Mouse (Mus musculus): Measurements from ENCODE around the gene Gm11595. TPM values are rescaled to one million over a fixed set of nuclear protein-coding genes. Genes with fewer than 3 reads are reported as not detected.

Gm11595 gene
- not detected for polyA plus RNA-seq (2012; fragmentation: generic; extraction: Trizol)

GRCm38 (mm10) chr11:99772813-99773212, at the start of gene Gm11595:
Gm11595 (minus strand) TSS chr11:99772913.

DNA sequence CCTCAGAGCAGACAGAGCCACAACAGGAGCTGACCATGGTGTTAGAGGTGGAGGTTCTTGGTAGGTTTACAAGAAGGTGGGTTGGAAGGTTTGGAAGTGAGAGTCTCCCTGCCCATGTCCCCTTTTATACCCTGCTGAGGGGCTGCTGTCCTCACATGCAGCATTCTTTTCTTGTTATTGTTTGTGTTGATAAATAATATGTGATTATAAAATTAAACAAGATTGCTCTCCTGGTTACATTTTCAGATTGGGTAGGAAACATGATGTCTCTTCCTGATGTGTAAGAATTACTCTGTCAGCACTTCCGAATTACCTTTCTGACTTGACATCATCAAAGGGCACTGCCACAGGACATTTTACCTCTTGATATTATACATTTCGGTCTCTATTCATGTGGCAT, 42.9 kb upstream of the Gm11595 start, which contains the start of gene Gm11564:
TSS of gene Gm11564 (minus strand) at position 101 of the 400 bp plus-strand sequence.

GRCm38 (mm10) chr11:99809792-99810191, 37.1 kb upstream of the Gm11595 start, which contains the start of gene Krtap4-13:
Krtap4-13 (minus strand) TSS chr11:99809892.

GRCm38 (mm10) chr11:99804346-99804745, 31.6 kb upstream of the Gm11595 start, which contains the start of gene Gm11554:
Gm11554 (minus strand) TSS chr11:99804446.

GRCm38 (mm10) chr11:99798832-99799231, 26.1 kb upstream of the Gm11595 start, which contains the start of gene Gm11569:
Gm11569 (minus strand) TSS chr11:99798932.

DNA sequence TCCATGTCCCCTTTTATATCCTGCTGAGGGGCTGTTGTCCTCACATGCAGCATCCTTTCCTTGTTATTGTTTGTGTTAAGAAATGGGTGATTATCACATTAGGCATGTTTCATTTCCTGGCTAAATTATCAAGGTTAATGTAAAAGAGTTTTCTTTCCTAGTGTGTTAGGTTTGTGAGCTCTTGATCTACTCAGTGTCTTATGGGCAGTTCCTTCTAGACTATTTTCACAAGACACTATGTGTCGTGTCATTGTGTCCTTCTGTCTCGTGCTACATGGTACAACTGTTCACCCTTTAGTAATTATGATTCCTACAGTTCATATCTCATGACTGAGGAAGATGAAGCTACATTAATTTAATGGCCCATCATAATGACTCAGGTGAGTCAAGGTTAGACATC, 20.7 kb upstream of the Gm11595 start, which contains the start of gene Gm11596:
TSS of gene Gm11596 (minus strand) at position 101 of the 400 bp plus-strand sequence.

DNA sequence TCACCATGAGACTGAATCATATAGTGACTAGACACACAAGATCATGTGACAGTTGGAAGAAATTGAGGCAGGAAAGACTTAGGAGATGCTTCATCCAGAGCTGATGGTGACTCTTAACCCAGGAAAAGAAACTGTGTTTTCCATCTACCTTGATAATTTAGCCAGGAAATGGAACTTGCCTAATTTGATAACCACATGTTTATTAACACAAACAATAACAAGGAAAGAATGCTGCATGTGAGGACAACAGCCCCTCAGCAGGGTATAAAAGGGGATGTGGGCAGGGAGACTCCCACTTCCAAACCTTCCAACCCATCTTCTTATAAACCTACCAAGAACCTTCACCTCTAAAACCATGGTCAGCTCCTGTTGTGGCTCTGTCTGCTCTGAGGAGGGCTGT, 12.2 kb upstream of the Gm11595 start, which contains the start of gene Krtap4-9:
TSS of gene Krtap4-9 (plus strand) at position 301 of the 400 bp plus-strand sequence.

DNA sequence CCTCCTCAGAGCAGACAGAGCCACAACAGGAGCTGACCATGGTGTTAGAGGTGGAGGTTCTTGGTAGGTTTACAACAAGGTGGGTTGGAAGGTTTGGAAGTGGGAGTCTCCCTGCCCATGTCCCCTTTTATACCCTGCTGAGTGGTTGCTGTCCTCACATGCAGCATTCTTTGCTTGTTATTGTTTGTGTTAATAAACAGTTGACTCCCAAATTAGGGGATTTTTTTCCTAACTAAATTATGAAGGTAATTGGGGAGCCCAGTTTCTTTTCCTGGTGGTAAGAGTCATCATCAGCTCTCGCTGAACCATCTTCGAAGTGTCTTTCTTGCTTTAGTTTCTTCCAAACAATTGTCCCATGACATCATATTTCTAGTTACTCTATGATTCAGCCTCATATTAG, 7.9 kb upstream of the Gm11595 start, which contains the start of gene Krtap4-8:
TSS of gene Krtap4-8 (minus strand) at position 101 of the 400 bp plus-strand sequence.

DNA sequence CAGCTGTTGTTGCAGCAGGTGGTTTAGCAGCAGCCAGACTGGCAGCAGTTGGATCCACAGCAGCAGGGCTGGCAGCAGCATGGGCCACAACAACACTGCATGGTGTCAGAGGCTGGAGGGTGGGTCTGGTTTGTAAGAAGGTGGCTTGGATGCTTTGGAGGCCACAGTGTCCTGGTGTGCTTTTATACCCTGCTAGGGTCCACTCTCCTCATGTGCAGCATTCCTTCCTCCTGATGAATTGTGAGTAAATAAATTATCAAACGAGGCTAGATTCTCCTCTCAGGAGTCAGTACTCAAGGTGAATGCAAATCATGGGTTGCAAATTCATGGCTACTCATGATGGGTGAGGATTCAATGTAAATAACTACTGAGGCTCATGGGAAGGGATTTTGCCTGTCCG, 38.5 kb downstream of the Gm11595 start, which contains the start of gene Gm14180:
TSS of gene Gm14180 (minus strand) at position 101 of the 400 bp plus-strand sequence.

Other genes with a start within 250 kb of the Gm11595 start
- not detected for gene Krt40, start 229.8 kb downstream of the Gm11595 start, polyA plus RNA-seq (2012; fragmentation: generic; extraction: Trizol)
- not detected for gene Krtap3-3, start 222.0 kb downstream of the Gm11595 start, polyA plus RNA-seq (2012; fragmentation: generic; extraction: Trizol)
- not detected for gene Krtap3-2, start 216.1 kb downstream of the Gm11595 start, polyA plus RNA-seq (2012; fragmentation: generic; extraction: Trizol)
- gene Gm11939, start 213.4 kb downstream of the Gm11595 start, polyA plus RNA-seq (2012; fragmentation: generic; extraction: Trizol): not detected
- not detected for gene Krtap3-1, start 206.3 kb downstream of the Gm11595 start, polyA plus RNA-seq (2012; fragmentation: generic; extraction: Trizol)
- gene Krtap1-5, start 191.9 kb downstream of the Gm11595 start, polyA plus RNA-seq (2012; fragmentation: generic; extraction: Trizol): under 1 TPM in 1 of 2 experiments, not detected in 1; 0.06 TPM
- gene Krtap1-4, start 189.3 kb downstream of the Gm11595 start, polyA plus RNA-seq (2012; fragmentation: generic; extraction: Trizol): not detected
- gene Krtap1-3, start 181.6 kb downstream of the Gm11595 start, polyA plus RNA-seq (2012; fragmentation: generic; extraction: Trizol): not detected
- gene Krtap9-3, start 174.8 kb downstream of the Gm11595 start, polyA plus RNA-seq (2012; fragmentation: generic; extraction: Trizol): not detected
- not detected for gene Gm11938, start 169.6 kb downstream of the Gm11595 start, polyA plus RNA-seq (2012; fragmentation: generic; extraction: Trizol)
- not detected for gene Gm11937, start 162.7 kb downstream of the Gm11595 start, polyA plus RNA-seq (2012; fragmentation: generic; extraction: Trizol)
- gene Krtap2-4, start 158.1 kb downstream of the Gm11595 start, polyA plus RNA-seq (2012; fragmentation: generic; extraction: Trizol): not detected
- gene Gm11562, start 152.5 kb downstream of the Gm11595 start, polyA plus RNA-seq (2012; fragmentation: generic; extraction: Trizol): not detected
- not detected for gene Krtap4-1, start 144.7 kb downstream of the Gm11595 start, polyA plus RNA-seq (2012; fragmentation: generic; extraction: Trizol)
- not detected for gene Krtap4-2, start 137.8 kb downstream of the Gm11595 start, polyA plus RNA-seq (2012; fragmentation: generic; extraction: Trizol)
- gene Krtap4-7, start 128.8 kb downstream of the Gm11595 start, polyA plus RNA-seq (2012; fragmentation: generic; extraction: Trizol): not detected
- not detected for gene Gm11555, start 122.7 kb downstream of the Gm11595 start, polyA plus RNA-seq (2012; fragmentation: generic; extraction: Trizol)
- gene Gm11563, start 114.0 kb downstream of the Gm11595 start, polyA plus RNA-seq (2012; fragmentation: generic; extraction: Trizol): not detected
- not detected for gene Krtap4-6, start 107.0 kb downstream of the Gm11595 start, polyA plus RNA-seq (2012; fragmentation: generic; extraction: Trizol)
- gene Gm14190, start 82.2 kb downstream of the Gm11595 start, polyA plus RNA-seq (2012; fragmentation: generic; extraction: Trizol): not detected
- not detected for gene Gm14180, start 38.6 kb downstream of the Gm11595 start, polyA plus RNA-seq (2012; fragmentation: generic; extraction: Trizol)
- not detected for gene Krtap4-8, start 7.8 kb upstream of the Gm11595 start, polyA plus RNA-seq (2012; fragmentation: generic; extraction: Trizol)
- gene Krtap4-9, start 12.3 kb upstream of the Gm11595 start, polyA plus RNA-seq (2012; fragmentation: generic; extraction: Trizol): not detected
- gene Gm11596, start 20.6 kb upstream of the Gm11595 start, polyA plus RNA-seq (2012; fragmentation: generic; extraction: Trizol): not detected
- gene Gm11569, start 26.0 kb upstream of the Gm11595 start, polyA plus RNA-seq (2012; fragmentation: generic; extraction: Trizol): not detected
- gene Gm11554, start 31.5 kb upstream of the Gm11595 start, polyA plus RNA-seq (2012; fragmentation: generic; extraction: Trizol): not detected
- gene Krtap4-13, start 37.0 kb upstream of the Gm11595 start, polyA plus RNA-seq (2012; fragmentation: generic; extraction: Trizol): not detected
- not detected for gene Gm11564, start 42.8 kb upstream of the Gm11595 start, polyA plus RNA-seq (2012; fragmentation: generic; extraction: Trizol)
- not detected for gene 2300003K06Rik, start 65.2 kb upstream of the Gm11595 start, polyA plus RNA-seq (2012; fragmentation: generic; extraction: Trizol)
- not detected for gene Krtap4-16, start 78.7 kb upstream of the Gm11595 start, polyA plus RNA-seq (2012; fragmentation: generic; extraction: Trizol)
- gene Gm11568, start 85.0 kb upstream of the Gm11595 start, polyA plus RNA-seq (2012; fragmentation: generic; extraction: Trizol): not detected
- not detected for gene Gm11559, start 91.6 kb upstream of the Gm11595 start, polyA plus RNA-seq (2012; fragmentation: generic; extraction: Trizol)
- gene Krtap9-1, start 100.5 kb upstream of the Gm11595 start, polyA plus RNA-seq (2012; fragmentation: generic; extraction: Trizol): not detected
- gene Gm11567, start 106.3 kb upstream of the Gm11595 start, polyA plus RNA-seq (2012; fragmentation: generic; extraction: Trizol): not detected
- not detected for gene Krtap31-1, start 135.0 kb upstream of the Gm11595 start, polyA plus RNA-seq (2012; fragmentation: generic; extraction: Trizol)
- not detected for gene Gm11565, start 141.8 kb upstream of the Gm11595 start, polyA plus RNA-seq (2012; fragmentation: generic; extraction: Trizol)
- gene Krtap31-2, start 163.4 kb upstream of the Gm11595 start, polyA plus RNA-seq (2012; fragmentation: generic; extraction: Trizol): not detected
- gene Krtap9-5, start 175.6 kb upstream of the Gm11595 start, polyA plus RNA-seq (2012; fragmentation: generic; extraction: Trizol): not detected
- not detected for gene Krtap29-1, start 206.1 kb upstream of the Gm11595 start, polyA plus RNA-seq (2012; fragmentation: generic; extraction: Trizol)
- not detected for gene Krtap16-1, start 213.7 kb upstream of the Gm11595 start, polyA plus RNA-seq (2012; fragmentation: generic; extraction: Trizol)
- not detected for gene Krtap17-1, start 221.1 kb upstream of the Gm11595 start, polyA plus RNA-seq (2012; fragmentation: generic; extraction: Trizol)
- gene Krt33a, start 243.3 kb upstream of the Gm11595 start, polyA plus RNA-seq (2012; fragmentation: generic; extraction: Trizol): not detected

Measured in C3H10T1/2 (cell line).